Mouse (Mus musculus) ovary, adult 10 weeks (tissue): Measurements from ENCODE around the gene Fam234b. TPM values are rescaled to one million over a fixed set of nuclear protein-coding genes. Genes with fewer than 3 reads are reported as not detected.

ENCODE experiments used
- polyA plus RNA-seq: library from polyadenylated mRNA; stranded (reverse); fragments of 350-450 nt; fragmentation: Illumina TruSeq; extraction: RNeasy Lipid Tissue Mini Kit (QIAGEN cat#74804); gene quantifications from one replicate; pipeline ENCODE4 v1.2.3, GENCODE M21; 2014

The Fam234b gene
- 30.2 TPM for polyA plus RNA-seq

GRCm38 (mm10) chr6:135197921-135198532, at the start of gene Fam234b, which contains the start of gene Hebp1:
Gene Fam234b (plus strand): TSS chr6:135197977.
Gene Hebp1 (minus strand): TSS chr6:135198022.

GRCm38 (mm10) chr6:135254153-135254552, 56.4 kb downstream of the Fam234b start, which contains the start of gene Gsg1:
Gene Gsg1 (minus strand): TSS chr6:135254351.

Other genes with a start within 250 kb of the Fam234b start
- gene Apold1, start 216.3 kb upstream of the Fam234b start, polyA plus RNA-seq = 3.4 TPM
- 182 TPM for gene Ddx47, start 186.4 kb upstream of the Fam234b start, polyA plus RNA-seq
- not detected for gene Gprc5a, start 132.3 kb upstream of the Fam234b start, polyA plus RNA-seq
- gene Gprc5d, start 79.7 kb upstream of the Fam234b start, polyA plus RNA-seq = not detected
- 4.8 TPM for gene Hebp1, start within 50 bp of the Fam234b start, polyA plus RNA-seq
- gene Gsg1, start 56.4 kb downstream of the Fam234b start, polyA plus RNA-seq = not detected
- gene Pbp2, start 112.4 kb downstream of the Fam234b start, polyA plus RNA-seq = not detected
- 172 TPM for gene Emp1, start 164.6 kb downstream of the Fam234b start, polyA plus RNA-seq